ENCODE assay signal across 21 mouse cellular contexts in the genomic region with DNA sequence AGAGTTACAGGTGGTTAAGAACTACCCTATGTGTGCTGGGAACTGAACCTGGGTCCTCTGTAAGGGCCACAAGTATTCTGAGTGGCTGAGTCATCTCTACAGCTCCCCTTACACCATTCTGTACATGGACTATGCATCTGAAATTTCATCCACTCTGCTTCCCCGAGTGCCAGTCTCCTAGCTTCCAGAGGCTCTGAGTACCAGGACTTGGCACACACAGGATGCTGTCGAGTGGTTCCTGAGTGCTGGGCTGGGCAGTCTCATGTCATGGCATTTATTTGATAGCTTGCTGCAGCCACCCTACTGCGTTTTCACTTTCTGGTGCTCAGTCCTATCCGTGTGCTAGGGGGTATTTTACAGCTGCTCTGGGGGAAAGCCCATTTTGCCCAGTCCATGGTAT. TPM values are rescaled to one million over a fixed set of nuclear protein-coding genes. Genes with fewer than 3 reads are reported as not detected.
DNase-seq lines count a peak whose midpoint lies in the region; ATAC-seq and TF ChIP-seq lines count a peak whose summit lies in the region.
"Had no signal": no experiment of that assay in that cellular context is flagged by ENCODE, and none has a peak within 500 bp of the region (broad histone marks: within the 10 kb centered on the region; RNA-seq: fewer than 3 reads in every experiment).

No protein-coding gene starts in this region.

- TF ChIP-seq POLR2A in lung, adult 2 months (IDR thresholded peaks at IDR 0.05; ENCODE audit: borderline replicate concordance, extremely low read depth, low read depth, low read length), result no peak

- peak; percentile 39 for DNase-seq in gastrocnemius, adult 18-20 months (ENCODE audit: low spot score)
- no peak for DNase-seq in gastrocnemius, postnatal 4 days (ENCODE audit: low spot score in 2 of 2)
- DNase-seq in heart, embryonic 10.5 days (ENCODE audit: low spot score), result no peak
- peak; percentile 63 for DNase-seq in lung, adult 2 months
- DNase-seq in lung, postnatal 36 days, result peak; percentile 84
- no peak for DNase-seq in right cerebral cortex, postnatal 36 days (ENCODE audit: low spot score in 2 of 2)
- DNase-seq in left cerebral cortex, adult 8-10 months (ENCODE audit: low spot score in 2 of 2), result no peak
- DNase-seq: adrenal gland, adult 2 months; cerebellum, adult 2 months; forebrain, postnatal 0 days; retina, postnatal 1 day; right cerebral cortex, postnatal 4 days had no signal

- H3K4me1 ChIP-seq in heart, embryonic 16.5 days (ENCODE audit: control insufficient read depth, insufficient read depth, low read length), result peaks cover 18% of the 10 kb centered on the region
- peaks cover 20% of the 10 kb centered on the region for H3K4me1 ChIP-seq in heart, embryonic 10.5 days
- H3K4me1 ChIP-seq in lung, adult 2 months (ENCODE audit: control insufficient read depth, insufficient read depth, low read length), result no peaks in the 10 kb centered on the region; the same call in 1 of the 2 replicates

- WGBS in heart, embryonic 16.5 days, result 61% methylated on average over 4 of the region's 4 CpGs
- 79% methylated on average over 4 of the region's 4 CpGs for WGBS in heart, embryonic 10.5 days
- WGBS in lung, adult 2 months, result 67% methylated on average over 4 of the region's 4 CpGs

- no peaks in the 10 kb centered on the region for H3K27me3 ChIP-seq in heart, embryonic 16.5 days (ENCODE audit: control insufficient read depth, insufficient read depth, low read length)
- H3K27me3 ChIP-seq in heart, embryonic 10.5 days (ENCODE audit: insufficient read depth, poor library complexity, severe bottlenecking), result no peaks in the 10 kb centered on the region
- H3K27me3 ChIP-seq: limb, embryonic 12.5 days; liver, embryonic 12.5 days had no signal

- peak overlapping the region; percentile 7; the same call in 1 of the 2 replicates for H3K27ac ChIP-seq in heart, embryonic 16.5 days (ENCODE audit: low read length)
- no peak overlapping the region; the same call in 1 of the 2 replicates for H3K27ac ChIP-seq in heart, embryonic 10.5 days
- H3K27ac ChIP-seq: forebrain, embryonic 10.5 days; limb, embryonic 12.5 days; liver, embryonic 12.5 days; macrophage; midbrain, embryonic 10.5 days; stomach, postnatal 0 days had no signal

- no peak overlapping the region for H3K4me2 ChIP-seq in heart, embryonic 16.5 days (ENCODE audit: low read depth, low read length)
- H3K4me2 ChIP-seq: limb, embryonic 12.5 days; liver, embryonic 12.5 days had no signal

- no peaks in the 10 kb centered on the region for H3K36me3 ChIP-seq in heart, embryonic 16.5 days (ENCODE audit: control insufficient read depth, insufficient read depth)
- H3K36me3 ChIP-seq in heart, embryonic 10.5 days, result no peaks in the 10 kb centered on the region
- H3K36me3 ChIP-seq: forebrain, embryonic 10.5 days; limb, embryonic 12.5 days; liver, embryonic 12.5 days; midbrain, embryonic 10.5 days had no signal

- peak; percentile 47; the same call in 1 of the 2 replicates for ATAC-seq in heart, embryonic 16.5 days (replicated peaks; ENCODE audit: extremely low read depth, insufficient read depth, low FRiP score)
- ATAC-seq: forebrain, postnatal 0 days; hindbrain, embryonic 16.5 days; intestine, postnatal 0 days; liver, embryonic 12.5 days had no signal

- no peak overlapping the region for H3K4me3 ChIP-seq in heart, embryonic 16.5 days (ENCODE audit: low read length)
- H3K4me3 ChIP-seq in heart, embryonic 10.5 days, result no peak overlapping the region
- no peak overlapping the region for H3K4me3 ChIP-seq in lung, adult 2 months (replicated peaks; ENCODE audit: extremely low read depth, low read depth, low read length)
- H3K4me3 ChIP-seq: forebrain, embryonic 10.5 days; limb, embryonic 12.5 days; liver, embryonic 12.5 days; midbrain, embryonic 10.5 days had no signal

- H3K9ac ChIP-seq in heart, embryonic 16.5 days (ENCODE audit: low read length), result no peak overlapping the region
- H3K9ac ChIP-seq: forebrain, postnatal 0 days; limb, embryonic 12.5 days; liver, embryonic 12.5 days had no signal

- H3K9me3 ChIP-seq in heart, embryonic 16.5 days (replicated peaks; ENCODE audit: control insufficient read depth, low read length), result no peaks in the 10 kb centered on the region
- H3K9me3 ChIP-seq in heart, embryonic 10.5 days, result no peaks in the 10 kb centered on the region

- no peak for TF ChIP-seq CTCF in lung, adult 2 months (IDR thresholded peaks at IDR 0.05; ENCODE audit: insufficient read depth, low read length)

RNA-seq across cellular contexts. Expression of gene Atp1a1, which starts 35.9 kb away (rescaled TPM):
- total RNA-seq in gastrocnemius, adult 18-20 months (2021), result 100 to 1,000 TPM in 1 of 2 experiments, 10 to 100 TPM in 1; 59.0 to 119 TPM
- 100 to 1,000 TPM; 112 to 117 TPM for total RNA-seq in gastrocnemius, postnatal 4 days (2021)
- 328 and 335 TPM in 2 replicates for polyA plus RNA-seq in heart, embryonic 16.5 days (2015; fragmentation: Nextera tagmentation; extraction: Ambion mirVana)
- 164 and 228 TPM in 2 replicates for polyA plus RNA-seq in heart, embryonic 10.5 days (2016; fragmentation: Nextera tagmentation; extraction: Ambion mirVana)
- 267 and 269 TPM in 2 replicates for polyA plus RNA-seq in lung, adult 2 months (2012; rRNA removed)
- total RNA-seq in left cerebral cortex, adult 8-10 months (2022), result 100 to 1,000 TPM; 805 to 868 (median 852) TPM

Comparison
In these comparisons a context has a peak if more than half of its experiments do, and no peak if none do; other contexts are left out.
1. DNase-seq: peak in gastrocnemius, adult 18-20 months (single experiment), lung, adult 2 months (single experiment) and lung, postnatal 36 days (single experiment); none in gastrocnemius, postnatal 4 days (0 of 2), heart, embryonic 10.5 days (single experiment), right cerebral cortex, postnatal 36 days (0 of 2) and left cerebral cortex, adult 8-10 months (0 of 2).
2. RNA of gene Atp1a1, which starts 35.9 kb away (total RNA-seq): 805 to 868 TPM in left cerebral cortex, adult 8-10 months; 59.0 to 119 TPM in gastrocnemius, adult 18-20 months and 112 to 117 TPM in gastrocnemius, postnatal 4 days; every median in the first group is over 4 times any median in the second.